Mouse (Mus musculus): Measurements from ENCODE around the gene Efnb3.

The Efnb3 gene

GRCm38 (mm10) chr11:69576307-69576706 lies 16.3 kb upstream of the Efnb3 start:
- TF ChIP-seq GATA4 (IDR thresholded peaks at IDR 0.05; ENCODE audit: insufficient replicate concordance, low read length), result no peak

GRCm38 (mm10) chr11:69575220-69575619 lies 15.2 kb upstream of the Efnb3 start:
- no peak for TF ChIP-seq GATA4 (IDR thresholded peaks at IDR 0.05; ENCODE audit: insufficient replicate concordance, low read length)

GRCm38 (mm10) chr11:69565131-69565530 lies 5.1 kb upstream of the Efnb3 start:
- no peak for TF ChIP-seq GATA4 (IDR thresholded peaks at IDR 0.05; ENCODE audit: insufficient replicate concordance, low read length)

GRCm38 (mm10) chr11:69564391-69564790 lies 4.4 kb upstream of the Efnb3 start:
- no peak for TF ChIP-seq GATA4 (IDR thresholded peaks at IDR 0.05; ENCODE audit: insufficient replicate concordance, low read length)

DNA sequence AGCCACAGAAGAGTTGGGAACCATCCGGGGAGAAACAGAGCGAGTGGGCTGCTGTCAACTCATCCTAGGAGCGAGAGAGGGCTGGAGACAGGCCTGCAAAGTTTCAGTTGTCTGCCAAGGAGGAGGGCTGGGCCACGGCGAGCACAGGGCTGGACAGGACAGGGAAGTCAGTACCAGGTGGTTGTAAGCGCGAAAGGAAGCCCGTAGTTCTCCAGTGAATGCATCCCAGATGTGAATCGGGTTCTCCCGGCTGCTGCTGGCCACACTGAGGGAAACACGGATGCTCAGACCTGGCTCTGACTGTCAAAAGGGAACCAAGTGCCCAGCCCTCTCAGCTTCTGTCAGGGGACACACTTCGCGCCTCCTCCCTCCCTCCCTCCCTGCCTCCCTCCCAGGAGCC lies 3.4 kb upstream of the Efnb3 start:
- no peak for TF ChIP-seq GATA4 (IDR thresholded peaks at IDR 0.05; ENCODE audit: insufficient replicate concordance, low read length)

GRCm38 (mm10) chr11:69560896-69561854 lies 1.2 kb upstream of the Efnb3 start:
- TF ChIP-seq GATA4 (IDR thresholded peaks at IDR 0.05; ENCODE audit: insufficient replicate concordance, low read length), result no peak

DNA sequence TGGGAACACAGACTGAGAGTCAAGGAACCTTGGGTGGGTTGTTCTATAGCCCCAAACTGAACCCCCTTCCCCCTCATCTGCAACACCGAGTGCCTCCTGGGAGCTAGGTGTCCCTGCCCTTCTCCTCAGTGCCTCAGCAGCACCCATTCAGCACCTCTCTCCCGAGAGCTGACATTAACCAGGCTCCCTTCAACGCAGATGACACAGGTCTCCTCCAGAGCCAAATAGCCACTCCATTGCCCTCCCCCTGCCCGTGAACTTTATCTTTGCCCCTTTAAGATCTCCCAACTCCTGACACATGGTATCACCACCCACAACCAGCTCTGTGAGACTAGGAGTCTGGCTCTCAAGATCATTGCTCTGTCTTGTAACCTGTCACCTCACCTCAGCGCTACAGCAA lies 822 bp downstream of the Efnb3 start:
- no peak for TF ChIP-seq GATA4 (IDR thresholded peaks at IDR 0.05; ENCODE audit: insufficient replicate concordance, low read length)

- no peak for TF ChIP-seq GATA4 (IDR thresholded peaks at IDR 0.05; ENCODE audit: insufficient replicate concordance, low read length)
These were observed 1.2 kb downstream of the Efnb3 start for GRCm38 (mm10) chr11:69558756-69559155.

GRCm38 (mm10) chr11:69557381-69557958 lies 2.5 kb downstream of the Efnb3 start:
- TF ChIP-seq GATA4 (IDR thresholded peaks at IDR 0.05; ENCODE audit: insufficient replicate concordance, low read length), result no peak

GRCm38 (mm10) chr11:69554539-69555140 lies 5.4 kb downstream of the Efnb3 start:
- TF ChIP-seq GATA4 (IDR thresholded peaks at IDR 0.05; ENCODE audit: insufficient replicate concordance, low read length), result no peak

DNA sequence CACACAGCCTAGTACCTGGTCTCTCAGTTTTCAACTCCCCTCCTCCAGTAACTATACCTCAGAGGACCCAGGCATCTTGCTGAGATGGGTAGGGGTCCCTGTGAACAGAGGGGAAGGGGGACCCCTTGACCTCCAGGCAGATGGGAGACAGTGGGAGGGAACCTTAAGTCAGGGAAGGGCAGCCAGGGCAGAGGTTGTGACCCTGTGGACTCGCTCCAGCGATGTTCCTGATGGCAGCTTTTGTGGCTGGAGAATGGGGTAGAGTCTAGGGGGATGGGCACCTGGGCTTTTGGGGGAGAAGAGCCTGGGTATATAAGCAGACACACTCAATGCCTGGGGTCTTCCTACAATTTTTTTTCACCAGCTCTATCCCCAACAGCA lies 6.7 kb downstream of the Efnb3 start:
- no peak for TF ChIP-seq GATA4 (IDR thresholded peaks at IDR 0.05; ENCODE audit: insufficient replicate concordance, low read length)

- TF ChIP-seq GATA4 (IDR thresholded peaks at IDR 0.05; ENCODE audit: insufficient replicate concordance, low read length), result no peak
These were observed 7.2 kb downstream of the Efnb3 start for GRCm38 (mm10) chr11:69552622-69553340.

DNA sequence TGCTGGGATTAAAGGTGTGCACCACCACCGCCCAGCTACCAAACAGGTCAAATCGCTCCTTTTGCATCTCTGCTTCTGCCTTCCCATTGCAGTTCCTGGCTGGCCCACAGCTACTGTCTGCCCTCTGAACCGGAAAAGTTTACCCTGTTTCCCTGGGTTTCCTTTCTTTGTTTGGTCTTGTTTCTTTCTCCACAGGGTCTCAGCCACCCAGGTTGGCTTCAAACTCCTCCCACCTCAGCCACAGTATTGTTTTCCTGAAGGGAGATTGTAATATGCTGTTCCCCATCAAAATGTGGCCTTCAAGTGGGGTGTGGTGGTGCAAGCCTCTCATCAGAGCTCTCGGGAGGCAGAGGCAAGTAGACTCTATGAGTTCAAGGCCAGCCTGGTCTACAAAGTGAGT lies 8.7 kb downstream of the Efnb3 start:
- no peak for TF ChIP-seq GATA4 (IDR thresholded peaks at IDR 0.05; ENCODE audit: insufficient replicate concordance, low read length)

GRCm38 (mm10) chr11:69549060-69549656 lies 10.8 kb downstream of the Efnb3 start, which contains the start of gene Dnah2:
Gene Dnah2, minus strand, starts transcription at chr11:69549110.
- TF ChIP-seq GATA4 (IDR thresholded peaks at IDR 0.05; ENCODE audit: insufficient replicate concordance, low read length), result no peak

DNA sequence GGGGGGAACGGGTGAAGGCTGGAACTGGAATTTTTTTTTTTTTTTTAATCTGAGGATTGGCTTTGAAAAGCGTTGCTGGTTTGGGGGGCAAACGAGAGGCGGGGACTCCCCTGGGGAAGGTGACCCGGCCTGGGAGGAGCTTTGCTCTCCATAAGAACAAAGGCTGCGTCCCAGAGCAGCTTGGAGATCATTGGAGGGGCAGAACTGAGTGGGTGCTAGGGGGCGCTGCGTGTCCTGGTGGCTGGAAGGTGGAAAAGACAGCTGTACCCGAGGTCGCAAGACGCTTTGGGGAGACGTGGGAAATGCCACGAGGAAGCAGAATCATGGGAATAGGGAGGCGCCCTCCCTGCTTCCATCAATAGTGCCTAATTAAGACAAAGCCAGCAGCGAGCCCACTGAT lies 12.9 kb downstream of the Efnb3 start:
- no peak for TF ChIP-seq GATA4 (IDR thresholded peaks at IDR 0.05; ENCODE audit: insufficient replicate concordance, low read length)

Data from liver, adult (tissue).